32 mouse cellular contexts compared by ENCODE assay signal in the genomic region with DNA sequence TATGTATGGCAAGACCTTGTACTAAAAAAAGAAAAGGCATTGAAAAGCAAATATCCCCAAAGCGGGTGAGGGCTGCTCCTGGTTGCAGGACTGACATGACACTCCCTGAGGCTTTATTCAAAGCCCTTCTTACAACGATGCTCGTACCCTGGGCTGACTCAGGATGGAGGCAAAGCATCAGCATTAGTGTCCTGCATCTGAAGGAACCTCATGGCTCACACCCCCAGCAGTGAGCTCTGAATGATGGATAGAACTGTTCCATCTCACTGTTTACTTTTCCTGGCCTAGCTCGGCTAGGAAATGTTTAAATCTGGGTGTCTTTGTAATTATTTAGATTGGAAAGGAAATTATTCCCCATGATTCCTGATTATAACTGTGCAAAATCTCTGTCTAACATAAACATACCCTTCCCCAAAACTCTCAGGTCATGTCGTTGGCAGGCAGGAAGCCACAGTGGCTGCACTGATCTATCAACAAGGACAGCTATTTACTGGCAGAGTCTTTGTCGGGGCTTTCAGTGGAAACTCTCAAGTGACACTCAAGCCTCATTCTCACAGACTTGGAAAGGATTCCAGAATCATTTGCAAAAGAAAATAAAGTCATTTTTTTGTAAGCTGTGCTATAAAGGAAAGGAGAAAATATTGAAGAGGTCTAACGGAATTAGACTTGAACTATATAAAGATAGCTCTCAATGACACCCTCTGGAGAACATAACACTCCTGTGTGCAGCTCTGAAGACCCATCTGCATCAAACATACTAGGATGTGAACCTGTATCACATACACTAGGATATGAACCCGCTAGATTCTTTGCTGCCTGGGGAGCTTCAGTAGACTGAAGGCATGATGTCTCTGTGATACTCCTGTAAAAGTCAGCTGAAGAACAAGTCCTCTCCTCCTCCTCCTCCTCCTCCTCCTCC. TPM values are rescaled to one million over a fixed set of nuclear protein-coding genes. Genes with fewer than 3 reads are reported as not detected.
A peak's percentile ranks its signal among the peaks of the same experiment; 100 is the strongest.
DNase-seq lines count a peak whose midpoint lies in the region; ATAC-seq lines count a peak whose summit lies in the region.
"Had no signal": no experiment of that assay in that cellular context is flagged by ENCODE, and none has a peak within 500 bp of the region (broad histone marks: within the 10 kb centered on the region; RNA-seq: fewer than 3 reads in every experiment).

No protein-coding gene starts in this region.

- no peak overlapping the region for H3K4me2 ChIP-seq in embryonic facial prominence, embryonic 14.5 days (ENCODE audit: low read depth, low read length)
- no peak overlapping the region for H3K4me2 ChIP-seq in stomach, embryonic 15.5 days
- no peak overlapping the region for H3K4me2 ChIP-seq in kidney, embryonic 16.5 days (replicated peaks; ENCODE audit: low read depth, low read length)
- H3K4me2 ChIP-seq: embryonic facial prominence, embryonic 13.5 days; forebrain, embryonic 12.5 days; heart, embryonic 15.5 days; limb, embryonic 13.5 days; liver, embryonic 11.5 days; midbrain, embryonic 12.5 days; neural tube, embryonic 12.5 days had no signal

- WGBS in embryonic facial prominence, embryonic 14.5 days = 47% methylated on average over 8 of the region's 8 CpGs
- WGBS in embryonic facial prominence, embryonic 10.5 days = 57% methylated on average over 8 of the region's 8 CpGs
- 23% methylated on average over 8 of the region's 8 CpGs for WGBS in stomach, embryonic 15.5 days
- 44% methylated on average over 8 of the region's 8 CpGs for WGBS in kidney, embryonic 16.5 days

- peak; percentile 49 for DNase-seq in embryonic facial prominence, embryonic 14.5 days (ENCODE audit: low spot score)
- no peak for DNase-seq in embryonic facial prominence, embryonic 10.5 days (ENCODE audit: low spot score)
- peak; percentile 47 for DNase-seq in NIH3T3 (ENCODE audit: low read depth)
- peak; percentile 56 for DNase-seq in lung, postnatal 10 days
- no peak for DNase-seq in T-cell, adult 2 months (ENCODE audit: low spot score)
- DNase-seq: adrenal gland, postnatal 10 days; cerebellum, adult 11 months; cerebellum, adult 9-11 months; embryo, embryonic 11 days; gastrocnemius, postnatal 14 days; kidney, adult 11 months; kidney, postnatal 36 days; right cerebral cortex, adult 18-20 months; thymus, adult 2 months; thymus, postnatal 36 days had no signal

- no peaks in the 10 kb centered on the region for H3K9me3 ChIP-seq in embryonic facial prominence, embryonic 14.5 days (ENCODE audit: control insufficient read depth, low read length)
- H3K9me3 ChIP-seq in embryonic facial prominence, embryonic 10.5 days = no peaks in the 10 kb centered on the region
- no peaks in the 10 kb centered on the region for H3K9me3 ChIP-seq in stomach, embryonic 15.5 days
- H3K9me3 ChIP-seq in kidney, embryonic 16.5 days (ENCODE audit: low read length) = no peaks in the 10 kb centered on the region
- H3K9me3 ChIP-seq: embryonic facial prominence, embryonic 13.5 days; forebrain, embryonic 12.5 days; heart, embryonic 10.5 days; heart, embryonic 15.5 days; megakaryocyte, embryonic 14.5 days; midbrain, embryonic 12.5 days; neural tube, embryonic 12.5 days had no signal

- H3K36me3 ChIP-seq in embryonic facial prominence, embryonic 14.5 days (ENCODE audit: control insufficient read depth, insufficient read depth, low read length) = no peaks in the 10 kb centered on the region
- no peaks in the 10 kb centered on the region for H3K36me3 ChIP-seq in embryonic facial prominence, embryonic 10.5 days (replicated peaks)
- no peaks in the 10 kb centered on the region for H3K36me3 ChIP-seq in stomach, embryonic 15.5 days
- H3K36me3 ChIP-seq in kidney, embryonic 16.5 days (ENCODE audit: insufficient read depth, low read length) = no peaks in the 10 kb centered on the region
- H3K36me3 ChIP-seq: embryonic facial prominence, embryonic 13.5 days; forebrain, embryonic 12.5 days; heart, embryonic 10.5 days; heart, embryonic 15.5 days; limb, embryonic 13.5 days; midbrain, embryonic 12.5 days; neural tube, embryonic 12.5 days had no signal

- H3K4me1 ChIP-seq in embryonic facial prominence, embryonic 14.5 days (ENCODE audit: control insufficient read depth, insufficient read depth, low read length) = no peaks in the 10 kb centered on the region
- H3K4me1 ChIP-seq in embryonic facial prominence, embryonic 10.5 days = peaks cover 2% of the 10 kb centered on the region; the same call in 1 of the 2 replicates
- no peaks in the 10 kb centered on the region for H3K4me1 ChIP-seq in stomach, embryonic 15.5 days
- H3K4me1 ChIP-seq in kidney, embryonic 16.5 days (ENCODE audit: insufficient read depth, low read length) = no peaks in the 10 kb centered on the region
- H3K4me1 ChIP-seq: forebrain, embryonic 12.5 days; heart, embryonic 15.5 days; limb, embryonic 13.5 days; megakaryocyte, embryonic 14.5 days; midbrain, embryonic 12.5 days; neural tube, embryonic 12.5 days had no signal

- ATAC-seq in embryonic facial prominence, embryonic 14.5 days (ENCODE audit: low read depth) = no peak
- ATAC-seq in stomach, embryonic 15.5 days (ENCODE audit: insufficient read depth, low FRiP score, low read depth) = peak; percentile 75
- no peak for ATAC-seq in megakaryocyte progenitor cell, adult 5-6 weeks (replicated peaks; ENCODE audit: poor library complexity)
- no peak for ATAC-seq in kidney, embryonic 16.5 days (ENCODE audit: low FRiP score, low TSS enrichment)
- ATAC-seq: hindbrain, embryonic 16.5 days had no signal

- H3K27me3 ChIP-seq in embryonic facial prominence, embryonic 14.5 days (replicated peaks; ENCODE audit: control insufficient read depth, insufficient read depth, low read length) = no peaks in the 10 kb centered on the region
- H3K27me3 ChIP-seq in embryonic facial prominence, embryonic 10.5 days (replicated peaks; ENCODE audit: low read depth, poor library complexity, severe bottlenecking) = no peaks in the 10 kb centered on the region
- H3K27me3 ChIP-seq in stomach, embryonic 15.5 days (replicated peaks) = no peaks in the 10 kb centered on the region
- no peaks in the 10 kb centered on the region for H3K27me3 ChIP-seq in kidney, embryonic 16.5 days (ENCODE audit: insufficient read depth, low read length)
- H3K27me3 ChIP-seq: CH12.LX; embryonic facial prominence, embryonic 13.5 days; forebrain, embryonic 12.5 days; heart, embryonic 15.5 days; limb, embryonic 13.5 days; megakaryocyte, embryonic 14.5 days; midbrain, embryonic 12.5 days; neural tube, embryonic 12.5 days had no signal

- H3K9ac ChIP-seq in embryonic facial prominence, embryonic 14.5 days (ENCODE audit: low read depth, low read length) = no peak overlapping the region
- no peak overlapping the region for H3K9ac ChIP-seq in stomach, embryonic 15.5 days
- no peak overlapping the region for H3K9ac ChIP-seq in kidney, embryonic 16.5 days (replicated peaks; ENCODE audit: low read length)
- H3K9ac ChIP-seq: embryonic facial prominence, embryonic 13.5 days; forebrain, embryonic 12.5 days; heart, embryonic 15.5 days; limb, embryonic 13.5 days; midbrain, embryonic 12.5 days; neural tube, embryonic 12.5 days had no signal

- H3K4me3 ChIP-seq in embryonic facial prominence, embryonic 14.5 days (ENCODE audit: low read depth, low read length) = no peak overlapping the region
- H3K4me3 ChIP-seq in embryonic facial prominence, embryonic 10.5 days = no peak overlapping the region
- no peak overlapping the region for H3K4me3 ChIP-seq in stomach, embryonic 15.5 days (replicated peaks)
- no peak overlapping the region for H3K4me3 ChIP-seq in kidney, embryonic 16.5 days (ENCODE audit: low read length)
- H3K4me3 ChIP-seq: embryonic facial prominence, embryonic 13.5 days; erythroblast, embryonic 14.5 days; forebrain, embryonic 12.5 days; heart, embryonic 10.5 days; heart, embryonic 15.5 days; layer of hippocampus, adult 2 months; limb, embryonic 13.5 days; megakaryocyte, embryonic 14.5 days; midbrain, embryonic 12.5 days; myocyte; neural tube, embryonic 12.5 days had no signal

- no peak overlapping the region for H3K27ac ChIP-seq in embryonic facial prominence, embryonic 14.5 days (replicated peaks; ENCODE audit: low read depth, low read length)
- no peak overlapping the region for H3K27ac ChIP-seq in embryonic facial prominence, embryonic 10.5 days (replicated peaks)
- H3K27ac ChIP-seq in stomach, embryonic 15.5 days = peak overlapping the region; percentile 35; the same call in 1 of the 2 replicates
- no peak overlapping the region for H3K27ac ChIP-seq in kidney, embryonic 16.5 days (ENCODE audit: low read length)
- H3K27ac ChIP-seq: embryonic facial prominence, embryonic 13.5 days; forebrain, embryonic 12.5 days; heart, embryonic 10.5 days; heart, embryonic 15.5 days; layer of hippocampus, adult 2 months; limb, embryonic 13.5 days; midbrain, embryonic 12.5 days; neural tube, embryonic 12.5 days had no signal

RNA-seq across cellular contexts. Expression of gene Otogl, which starts 17.0 kb away (rescaled TPM):
- polyA plus RNA-seq in embryonic facial prominence, embryonic 14.5 days (2014; fragmentation: Nextera tagmentation; extraction: Ambion mirVana) = 1.2 TPM in 2 replicates
- 0.09 and 0.10 TPM in 2 replicates for polyA plus RNA-seq in embryonic facial prominence, embryonic 10.5 days (2016; fragmentation: Nextera tagmentation; extraction: Ambion mirVana)
- 0.04 and 0.06 TPM in 2 replicates for polyA plus RNA-seq in stomach, embryonic 15.5 days (2015; fragmentation: Nextera tagmentation; extraction: Ambion mirVana)
- total RNA-seq in megakaryocyte progenitor cell, adult 5-6 weeks (2015) = 2.9 and 3.3 TPM in 2 replicates
- 1.5 and 2.0 TPM in 2 replicates for total RNA-seq in megakaryocyte progenitor cell, adult 5-6 weeks (2017)
- 0.06 TPM in 2 replicates for polyA plus RNA-seq in kidney, embryonic 16.5 days (2015; fragmentation: Nextera tagmentation; extraction: Ambion mirVana)
- polyA plus RNA-seq: erythroblast, embryonic 14.5 days; forebrain, embryonic 12.5 days; midbrain, embryonic 12.5 days had no signal

Comparison
In these comparisons a context has a peak if more than half of its experiments do, and no peak if none do; other contexts are left out.
1. DNase-seq: peak in embryonic facial prominence, embryonic 14.5 days (single experiment), NIH3T3 (single experiment) and lung, postnatal 10 days (single experiment); none in embryonic facial prominence, embryonic 10.5 days (single experiment) and T-cell, adult 2 months (single experiment).